Mouse (Mus musculus): ENCODE data around the gene Drosha. TPM values are rescaled to one million over a fixed set of nuclear protein-coding genes. Genes with fewer than 3 reads are reported as not detected.
"Not testable (repeated sequence)": the region's sequence is repeated elsewhere in the genome, so short reads cannot be mapped to it uniquely, and the experiment has no call there.

Gene Drosha
- polyA plus RNA-seq, 1 experiment, result 10.0 TPM

GRCm38 (mm10) chr15:12904442-12904841 is 79.8 kb downstream of the Drosha start:
- H3K27me3 ChIP-seq (ENCODE audit: control insufficient read depth, insufficient read depth, low read length), result no peaks in the 10 kb centered on the region
- H3K27ac ChIP-seq (ENCODE audit: insufficient read depth, low read length), result no peak overlapping the region
- no peak for DNase-seq (ENCODE audit: low read depth in 1 of 2, low spot score in 2 of 2)
- H3K36me3 ChIP-seq (ENCODE audit: control insufficient read depth, insufficient read depth, low read length), result peaks cover 7% of the 10 kb centered on the region
- no peaks in the 10 kb centered on the region for H3K4me1 ChIP-seq (ENCODE audit: control insufficient read depth, insufficient read depth, insufficient read length)
- no peak overlapping the region for H3K4me3 ChIP-seq (ENCODE audit: extremely low read depth, insufficient read depth, insufficient read length)
- WGBS, result 94% methylated on average over 6 of the region's 6 CpGs
- TF ChIP-seq CTCF (IDR thresholded peaks at IDR 0.05; ENCODE audit: extremely low read depth, insufficient read depth, insufficient read length, insufficient replicate concordance), result no peak
- no peak for TF ChIP-seq POLR2A (IDR thresholded peaks at IDR 0.05; ENCODE audit: low read depth, low read length)

DNA sequence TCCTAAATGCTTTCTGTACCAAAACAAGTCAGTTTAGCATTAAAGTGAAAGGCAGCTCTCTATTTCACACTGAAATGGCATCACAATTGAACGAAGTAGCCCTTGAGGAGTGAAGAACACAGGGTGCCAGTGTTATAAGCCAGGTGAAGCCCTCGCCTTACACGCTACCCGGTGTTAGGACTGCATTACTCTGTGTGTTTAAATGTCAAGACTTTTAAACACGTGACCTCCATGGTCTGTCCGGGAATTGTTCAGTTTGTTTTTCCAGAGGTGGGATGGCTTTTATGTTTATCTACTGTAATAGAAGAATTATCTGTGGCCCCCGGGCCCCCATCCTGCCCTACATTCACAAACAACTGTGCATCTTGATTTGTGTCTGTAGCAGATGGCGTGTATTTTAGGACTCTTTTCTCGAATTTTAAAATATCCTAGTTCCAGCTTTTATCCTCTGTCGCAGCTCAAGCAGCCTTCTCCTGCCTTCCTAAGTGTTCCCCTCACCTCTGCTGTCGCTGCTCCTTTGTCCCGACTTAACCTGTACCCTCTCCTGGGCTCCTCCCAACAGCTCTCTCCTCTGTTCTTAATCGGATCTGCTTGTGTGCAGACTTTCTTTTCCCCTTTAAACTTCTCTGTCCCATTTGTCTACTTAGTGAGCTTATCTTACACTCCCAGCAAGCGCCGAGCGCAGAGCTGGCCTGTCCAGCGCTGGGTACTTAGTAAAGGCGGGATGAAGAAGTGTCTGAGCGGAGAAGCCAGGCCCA is 83.5 kb downstream of the Drosha start:
- Histone ChIP-seq H3K36me3 (ENCODE audit: control insufficient read depth, insufficient read depth, low read length) (peaks cover 5% of the 10 kb centered on the region), H3K4me3 (ENCODE audit: extremely low read depth, insufficient read depth, insufficient read length) (no peak overlapping the region), H3K4me1 (ENCODE audit: control insufficient read depth, insufficient read depth, insufficient read length) (no peaks in the 10 kb centered on the region), H3K27me3 (ENCODE audit: control insufficient read depth, insufficient read depth, low read length) (no peaks in the 10 kb centered on the region), H3K27ac (ENCODE audit: insufficient read depth, low read length) (no peak overlapping the region)
- WGBS, result 89% methylated on average over 19 of the region's 19 CpGs
- no peak for DNase-seq (ENCODE audit: low read depth in 1 of 2, low spot score in 2 of 2)
- TF ChIP-seq CTCF (IDR thresholded peaks at IDR 0.05; ENCODE audit: extremely low read depth, insufficient read depth, insufficient read length, insufficient replicate concordance) (no peak), POLR2A (IDR thresholded peaks at IDR 0.05; ENCODE audit: low read depth, low read length) (no peak)

DNA sequence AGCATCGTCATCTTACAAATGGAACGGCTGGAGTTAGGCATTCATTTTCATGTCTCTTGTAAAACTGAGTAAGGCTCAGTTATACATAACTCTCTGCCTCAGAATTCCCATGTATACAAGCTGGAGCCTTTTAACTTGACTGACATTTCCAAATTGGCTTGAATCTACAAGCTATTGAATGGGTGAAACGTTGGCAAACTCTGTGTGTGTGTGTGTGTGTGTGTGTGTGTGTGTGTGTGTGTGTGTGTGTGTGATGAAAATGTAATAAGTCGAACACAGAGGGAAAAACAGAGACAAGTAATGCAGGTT is 84.1 kb downstream of the Drosha start:
- Histone ChIP-seq H3K27me3 (ENCODE audit: control insufficient read depth, insufficient read depth, low read length) (no peaks in the 10 kb centered on the region), H3K36me3 (ENCODE audit: control insufficient read depth, insufficient read depth, low read length) (peaks cover 5% of the 10 kb centered on the region)
- WGBS, result 91% methylated on average over 4 of the region's 4 CpGs

DNA sequence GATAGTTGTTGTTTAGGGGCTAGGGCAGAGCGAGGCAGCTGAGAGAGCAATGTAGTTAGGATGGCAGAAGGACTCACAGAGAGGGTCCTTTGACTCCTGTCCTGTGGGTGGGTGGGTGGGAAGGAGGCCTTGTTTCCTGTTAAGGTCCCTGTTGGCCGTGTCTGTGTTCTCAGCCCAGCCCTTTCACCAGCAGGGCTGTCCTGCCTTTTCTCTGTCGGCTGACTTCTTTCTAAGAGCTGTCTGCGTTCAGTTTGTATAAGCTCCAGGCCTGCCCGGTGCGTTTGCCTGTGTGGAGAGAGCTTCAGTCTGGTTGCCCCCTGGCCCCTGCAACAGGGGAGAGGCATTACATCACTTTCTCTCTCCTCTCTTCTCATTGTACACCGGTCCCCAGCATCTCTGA is 84.6 kb downstream of the Drosha start:
- Histone ChIP-seq H3K27ac (ENCODE audit: insufficient read depth, low read length) (no peak overlapping the region), H3K36me3 (ENCODE audit: control insufficient read depth, insufficient read depth, low read length) (peaks cover 6% of the 10 kb centered on the region), H3K4me1 (ENCODE audit: control insufficient read depth, insufficient read depth, insufficient read length) (no peaks in the 10 kb centered on the region), H3K4me3 (ENCODE audit: extremely low read depth, insufficient read depth, insufficient read length) (no peak overlapping the region), H3K27me3 (ENCODE audit: control insufficient read depth, insufficient read depth, low read length) (no peaks in the 10 kb centered on the region)
- DNase-seq (ENCODE audit: low read depth in 1 of 2, low spot score in 2 of 2), result no peak
- TF ChIP-seq POLR2A (IDR thresholded peaks at IDR 0.05; ENCODE audit: low read depth, low read length) (no peak), CTCF (IDR thresholded peaks at IDR 0.05; ENCODE audit: extremely low read depth, insufficient read depth, insufficient read length, insufficient replicate concordance) (no peak)
- 92% methylated on average over 7 of the region's 7 CpGs for WGBS

More for the DNA sequence above, 84.1 kb downstream of the Drosha start:
- DNase-seq (ENCODE audit: low read depth in 1 of 2, low spot score in 2 of 2), result no peak
- Histone ChIP-seq H3K4me3 (ENCODE audit: extremely low read depth, insufficient read depth, insufficient read length) (no peak overlapping the region), H3K27ac (ENCODE audit: insufficient read depth, low read length) (no peak overlapping the region), H3K4me1 (ENCODE audit: control insufficient read depth, insufficient read depth, insufficient read length) (no peaks in the 10 kb centered on the region)
- TF ChIP-seq POLR2A (IDR thresholded peaks at IDR 0.05; ENCODE audit: low read depth, low read length) (no peak), CTCF (IDR thresholded peaks at IDR 0.05; ENCODE audit: extremely low read depth, insufficient read depth, insufficient read length, insufficient replicate concordance) (no peak)

- 93% methylated on average over 7 of the region's 7 CpGs for WGBS
- Histone ChIP-seq H3K27me3 (ENCODE audit: control insufficient read depth, insufficient read depth, low read length) (no peaks in the 10 kb centered on the region), H3K4me3 (ENCODE audit: extremely low read depth, insufficient read depth, insufficient read length) (no peak overlapping the region), H3K27ac (ENCODE audit: insufficient read depth, low read length) (no peak overlapping the region), H3K36me3 (ENCODE audit: control insufficient read depth, insufficient read depth, low read length) (peaks cover 12% of the 10 kb centered on the region), H3K4me1 (ENCODE audit: control insufficient read depth, insufficient read depth, insufficient read length) (no peaks in the 10 kb centered on the region)
- TF ChIP-seq POLR2A (IDR thresholded peaks at IDR 0.05; ENCODE audit: low read depth, low read length), result no peak
- no peak for TF ChIP-seq CTCF (IDR thresholded peaks at IDR 0.05; ENCODE audit: extremely low read depth, insufficient read depth, insufficient read length, insufficient replicate concordance)
- DNase-seq (ENCODE audit: low read depth in 1 of 2, low spot score in 2 of 2), result no peak
Observed at GRCm38 (mm10) chr15:12911082-12911481, 86.5 kb downstream of the Drosha start.

GRCm38 (mm10) chr15:12916314-12916815 is 91.8 kb downstream of the Drosha start:
- WGBS, result 96% methylated on average over 10 of the region's 10 CpGs
- H3K27me3 ChIP-seq (ENCODE audit: control insufficient read depth, insufficient read depth, low read length), result no peaks in the 10 kb centered on the region
- no peak for DNase-seq (ENCODE audit: low read depth in 1 of 2, low spot score in 2 of 2)
- no peak overlapping the region for H3K27ac ChIP-seq (ENCODE audit: insufficient read depth, low read length)
- H3K36me3 ChIP-seq (ENCODE audit: control insufficient read depth, insufficient read depth, low read length), result peaks cover 23% of the 10 kb centered on the region
- H3K4me3 ChIP-seq (ENCODE audit: extremely low read depth, insufficient read depth, insufficient read length), result no peak overlapping the region
- H3K4me1 ChIP-seq (ENCODE audit: control insufficient read depth, insufficient read depth, insufficient read length), result no peaks in the 10 kb centered on the region
- TF ChIP-seq CTCF (IDR thresholded peaks at IDR 0.05; ENCODE audit: extremely low read depth, insufficient read depth, insufficient read length, insufficient replicate concordance), result no peak
- TF ChIP-seq POLR2A (IDR thresholded peaks at IDR 0.05; ENCODE audit: low read depth, low read length), result no peak

GRCm38 (mm10) chr15:12919326-12919966 is 94.8 kb downstream of the Drosha start:
- not testable (repeated sequence) for H3K27me3 ChIP-seq (ENCODE audit: control insufficient read depth, insufficient read depth, low read length); H3K27ac ChIP-seq (ENCODE audit: insufficient read depth, low read length); DNase-seq (ENCODE audit: low read depth in 1 of 2, low spot score in 2 of 2); H3K4me3 ChIP-seq (ENCODE audit: extremely low read depth, insufficient read depth, insufficient read length); H3K4me1 ChIP-seq (ENCODE audit: control insufficient read depth, insufficient read depth, insufficient read length)
- peaks cover 23% of the 10 kb centered on the region for H3K36me3 ChIP-seq (ENCODE audit: control insufficient read depth, insufficient read depth, low read length)
- WGBS, result 97% methylated on average over 11 of the region's 11 CpGs
